Mouse (Mus musculus): ENCODE data around the gene Adamts13. TPM values are rescaled to one million over a fixed set of nuclear protein-coding genes. Genes with fewer than 3 reads are reported as not detected.

The Adamts13 gene
- 1 to 10 TPM; 1.2 to 1.6 (median 1.4) TPM for total RNA-seq (2022)

DNA sequence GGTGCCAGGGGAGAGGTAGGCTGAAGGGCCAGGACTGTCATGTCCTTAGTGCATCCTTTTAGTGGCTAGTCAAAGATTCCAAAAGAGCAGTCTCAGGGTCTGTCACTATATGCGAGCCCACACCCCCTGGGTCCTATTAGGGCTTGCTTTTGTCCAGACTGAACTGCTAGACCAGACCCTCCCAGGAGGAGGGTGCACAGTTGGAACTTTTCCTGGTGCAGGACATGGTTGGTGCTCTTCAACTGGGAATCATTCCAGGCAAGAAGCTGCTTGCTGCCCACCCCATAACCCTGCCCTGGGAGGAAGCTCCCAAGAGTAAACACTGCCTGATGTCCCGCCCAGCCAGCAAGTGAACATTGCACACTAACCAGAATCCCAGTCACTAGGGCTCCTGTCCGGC lies at the start of gene Adamts13:
Gene Adamts13, plus strand, starts transcription at position 301 of the 400 bp plus-strand sequence.
- DNase-seq (ENCODE audit: low spot score in 2 of 2), result no peak

DNA sequence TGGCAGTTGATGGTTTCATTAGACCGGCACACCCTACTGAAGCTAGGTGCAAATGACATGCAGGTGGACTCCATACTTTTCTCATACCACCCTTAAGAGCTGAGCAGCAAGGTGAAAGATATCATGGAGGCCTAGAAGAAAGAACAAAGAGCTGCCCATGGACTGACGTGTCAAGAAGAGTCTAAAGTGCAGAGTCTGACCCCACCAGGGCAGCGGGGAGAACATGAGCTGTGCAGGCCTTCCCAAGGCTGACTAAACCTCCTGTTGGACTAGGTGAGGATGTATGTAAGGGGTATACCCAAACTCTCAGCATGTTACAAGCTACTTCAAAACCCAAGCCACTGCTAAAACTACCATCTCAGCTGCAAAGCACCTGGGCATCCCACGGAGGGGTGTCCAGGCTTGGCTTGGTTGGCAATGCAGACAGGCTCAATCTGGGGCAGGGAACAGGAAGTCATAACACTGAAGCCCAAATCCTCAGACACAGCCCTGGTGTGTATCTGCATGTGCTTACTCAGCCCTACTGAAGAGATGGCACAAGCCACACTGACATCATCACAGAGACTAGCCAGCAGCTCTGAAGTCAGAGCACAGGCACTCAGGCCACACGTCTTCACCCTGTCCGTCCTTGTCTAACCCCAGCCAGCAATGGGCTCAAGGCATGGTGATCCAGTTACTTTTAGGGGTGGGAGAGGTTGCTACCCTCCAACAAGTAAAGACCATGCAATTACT lies 45.3 kb upstream of the Adamts13 start:
- DNase-seq (ENCODE audit: low spot score in 2 of 2), result no peak

DNA sequence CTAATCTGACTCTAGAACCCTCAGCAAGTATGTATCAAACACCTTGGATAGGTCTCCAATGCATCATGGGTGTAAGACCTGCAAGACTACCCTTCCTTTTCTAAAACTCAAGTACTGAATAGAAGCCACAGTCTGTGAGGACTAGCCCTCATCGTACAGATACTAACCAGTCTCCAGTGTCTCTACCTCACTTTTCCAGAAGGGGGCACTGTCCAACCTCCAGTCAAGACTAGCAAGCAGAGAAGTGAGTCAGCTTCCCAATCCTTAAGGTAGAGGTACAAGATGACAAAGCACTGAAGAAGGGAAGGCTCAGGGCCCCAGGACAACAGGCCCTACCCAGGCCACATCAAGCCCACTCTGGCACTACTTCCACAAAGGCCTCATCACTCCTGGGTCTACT lies 42.8 kb upstream of the Adamts13 start:
- DNase-seq (ENCODE audit: low spot score in 2 of 2), result peak in 1 of 2 experiments; percentile 28

DNA sequence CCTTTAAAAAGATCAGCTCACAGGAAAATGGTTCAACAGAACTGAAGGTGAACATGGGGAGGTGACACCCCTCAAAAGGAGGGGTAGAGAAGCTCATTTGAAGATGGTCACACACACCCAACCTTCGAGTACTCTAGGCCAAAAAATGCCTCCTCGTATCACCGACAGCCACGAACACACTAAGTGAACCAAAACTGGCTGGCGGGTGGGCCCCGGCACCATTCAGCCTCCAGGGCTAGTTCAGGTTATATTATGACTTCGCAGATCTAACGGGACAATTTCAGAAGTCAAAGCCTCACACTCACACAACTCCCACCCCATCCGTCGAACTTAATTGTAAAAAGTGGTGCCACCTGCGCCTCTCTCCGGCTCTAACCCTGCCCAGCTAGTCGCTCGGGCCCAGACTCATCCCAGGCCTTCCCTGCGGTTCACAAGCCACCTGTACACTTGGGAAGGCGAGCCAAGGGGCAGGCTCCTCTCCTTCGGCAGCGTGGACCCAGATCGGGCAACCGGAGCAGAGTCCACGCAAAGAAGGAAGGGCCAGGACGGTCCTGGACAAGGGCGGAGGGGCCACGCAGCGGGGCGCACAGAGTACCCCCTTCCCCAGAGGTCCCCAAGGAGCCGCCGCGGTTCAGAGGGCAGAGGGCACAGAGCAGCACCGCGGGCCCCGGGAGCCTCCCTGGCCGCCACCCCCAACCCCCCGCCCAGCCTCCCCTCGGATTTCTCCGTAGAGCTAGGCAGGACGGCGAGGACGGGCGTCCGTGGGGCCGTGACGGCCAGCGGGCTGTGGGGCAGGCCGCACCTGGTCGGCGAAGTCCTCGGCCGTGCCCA lies 40.5 kb upstream of the Adamts13 start:
- no peak for DNase-seq (ENCODE audit: low spot score in 2 of 2)

DNA sequence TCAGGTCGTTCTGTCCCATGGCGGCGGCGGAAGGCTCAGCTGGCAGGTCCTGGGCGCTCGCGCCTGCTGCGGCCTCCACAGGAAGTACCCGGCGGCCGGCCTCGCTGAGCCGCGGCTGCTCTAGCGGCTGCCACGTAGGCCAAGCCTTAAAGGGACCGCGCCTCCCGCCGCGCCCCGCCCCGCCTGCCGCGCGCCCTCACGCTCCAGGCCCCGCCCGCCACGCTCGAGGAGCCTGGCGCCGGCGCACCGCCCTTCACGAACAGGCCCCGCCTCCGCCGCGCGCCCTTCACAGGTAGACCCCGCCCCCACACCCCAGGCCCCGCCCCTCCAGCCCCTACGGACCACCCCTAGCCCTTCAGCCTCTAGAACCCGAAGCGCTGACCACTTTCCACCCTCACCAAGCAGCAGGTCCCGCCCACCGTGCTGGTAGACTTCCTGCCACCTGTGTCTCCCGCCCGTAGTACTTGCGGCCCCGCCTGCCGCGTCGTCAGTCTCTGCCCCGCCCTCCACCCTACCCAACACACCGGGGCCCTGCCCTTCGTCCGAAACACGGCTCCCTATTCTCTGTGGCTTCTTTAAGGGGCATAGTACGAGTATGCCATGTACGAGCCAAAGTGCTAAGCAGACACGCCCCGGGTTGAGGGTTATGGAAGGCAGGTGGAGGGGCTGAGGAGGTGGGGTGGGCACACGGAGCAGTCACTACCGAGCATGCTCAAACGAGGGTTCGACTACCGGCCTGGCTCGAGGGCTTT lies 39.7 kb upstream of the Adamts13 start, which contains the start of the genes Surf4 and Stkld1:
Gene Surf4, minus strand, starts transcription at position 625 of the 752 bp plus-strand sequence.
Gene Stkld1, plus strand, starts transcription at position 744 of the 752 bp plus-strand sequence.
- DNase-seq (ENCODE audit: low spot score in 2 of 2), result peak; percentile 78 to 93

DNA sequence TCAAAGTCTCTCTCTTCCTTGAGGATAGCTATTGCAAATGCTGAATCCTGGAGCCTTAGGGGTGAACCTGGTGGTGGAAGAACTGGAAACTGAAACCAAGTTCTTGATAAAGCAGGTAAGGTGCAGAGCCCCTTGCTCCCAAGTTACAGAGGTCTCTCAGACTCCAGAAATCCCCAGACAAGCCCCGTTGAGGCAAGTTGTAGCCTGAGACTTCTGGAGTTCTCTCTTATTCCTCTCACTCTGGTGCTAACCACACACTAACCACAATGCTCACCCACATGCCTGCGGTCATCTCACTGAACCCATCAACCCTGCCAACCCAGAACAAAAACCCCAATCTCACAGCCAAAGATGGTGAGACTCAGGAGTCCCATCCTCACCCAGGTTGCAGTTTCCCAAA lies 37.9 kb upstream of the Adamts13 start:
- no peak for DNase-seq (ENCODE audit: low spot score in 2 of 2)

DNA sequence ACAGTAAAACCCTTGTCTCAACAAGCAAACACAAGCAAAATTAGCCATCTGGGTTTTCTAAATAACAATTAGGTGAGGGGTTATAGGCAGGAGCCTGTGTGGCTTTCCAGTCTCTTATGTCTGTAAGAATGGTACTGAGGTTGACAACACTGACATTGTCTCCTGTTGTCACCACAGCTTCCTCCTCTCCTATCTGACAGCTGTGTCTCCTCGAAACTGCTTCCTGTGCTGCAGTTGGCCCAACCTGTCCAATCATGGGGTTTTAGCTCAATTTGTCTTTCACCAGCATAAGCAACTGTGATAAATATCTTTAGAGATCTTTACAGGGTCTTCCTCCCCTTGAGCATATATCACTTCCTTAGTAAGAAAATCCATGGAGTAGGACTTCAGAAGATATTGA lies 36.8 kb upstream of the Adamts13 start:
- DNase-seq (ENCODE audit: low spot score in 2 of 2), result no peak

DNA sequence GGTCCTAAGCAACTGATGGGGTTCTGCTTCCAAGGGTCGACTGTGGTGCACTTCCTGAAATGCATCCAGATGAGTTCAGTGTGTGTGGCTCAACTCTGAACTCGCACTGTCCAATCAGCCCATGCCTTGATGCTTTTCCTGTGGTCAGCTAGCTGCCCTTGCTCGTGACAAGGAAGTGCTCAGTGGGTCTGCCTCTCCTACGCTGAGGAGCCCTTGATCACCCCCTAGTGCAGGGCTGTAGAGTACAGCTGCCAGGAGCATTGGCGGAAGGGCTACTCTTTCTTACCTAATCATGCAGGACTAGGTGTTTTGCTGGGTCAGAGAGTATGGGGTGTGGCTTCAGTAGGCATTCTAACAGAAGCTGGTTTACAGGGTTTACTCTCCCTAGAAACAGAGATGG lies 31.7 kb upstream of the Adamts13 start:
- DNase-seq (ENCODE audit: low spot score in 2 of 2), result no peak

DNA sequence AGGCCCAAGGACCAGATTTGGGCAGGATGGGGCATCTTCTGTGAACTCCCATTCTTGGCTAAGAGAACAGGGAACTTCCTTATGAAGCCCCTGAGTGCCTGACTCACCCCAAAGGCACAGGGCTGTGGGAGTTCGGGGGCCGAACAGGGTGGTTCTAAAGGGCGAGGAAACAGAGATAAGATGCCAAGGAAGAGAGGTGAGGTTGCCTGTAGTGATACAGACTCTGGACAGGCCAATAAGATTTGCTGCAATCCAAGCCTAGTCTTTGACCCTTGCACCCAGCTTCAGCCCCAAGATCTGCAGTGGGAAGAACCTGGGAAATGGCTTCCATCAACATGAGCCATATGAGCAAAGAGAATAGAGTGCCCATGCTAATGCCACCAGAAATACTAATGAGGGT lies 30.0 kb upstream of the Adamts13 start:
- no peak for DNase-seq (ENCODE audit: low spot score in 2 of 2)

DNA sequence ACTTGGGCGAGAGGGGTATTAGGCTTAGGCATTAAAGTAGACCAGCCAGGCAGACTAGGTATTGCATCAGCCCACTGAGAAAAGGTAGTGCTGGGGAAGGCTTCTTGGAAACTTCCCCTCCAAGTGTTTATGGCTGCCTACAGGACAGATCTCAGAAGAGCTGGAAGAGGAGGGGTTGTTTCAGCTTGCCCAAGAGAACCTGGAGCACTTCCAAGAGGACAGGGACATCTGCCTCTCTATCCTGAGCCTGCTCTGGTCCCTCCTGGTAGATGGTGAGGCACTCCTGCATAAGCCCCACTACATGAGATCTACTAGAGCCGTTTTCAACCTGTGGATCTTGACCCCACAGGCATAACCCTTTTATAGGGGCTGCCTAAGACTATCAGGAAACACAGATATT lies 22.8 kb upstream of the Adamts13 start:
- no peak for DNase-seq (ENCODE audit: low spot score in 2 of 2)

DNA sequence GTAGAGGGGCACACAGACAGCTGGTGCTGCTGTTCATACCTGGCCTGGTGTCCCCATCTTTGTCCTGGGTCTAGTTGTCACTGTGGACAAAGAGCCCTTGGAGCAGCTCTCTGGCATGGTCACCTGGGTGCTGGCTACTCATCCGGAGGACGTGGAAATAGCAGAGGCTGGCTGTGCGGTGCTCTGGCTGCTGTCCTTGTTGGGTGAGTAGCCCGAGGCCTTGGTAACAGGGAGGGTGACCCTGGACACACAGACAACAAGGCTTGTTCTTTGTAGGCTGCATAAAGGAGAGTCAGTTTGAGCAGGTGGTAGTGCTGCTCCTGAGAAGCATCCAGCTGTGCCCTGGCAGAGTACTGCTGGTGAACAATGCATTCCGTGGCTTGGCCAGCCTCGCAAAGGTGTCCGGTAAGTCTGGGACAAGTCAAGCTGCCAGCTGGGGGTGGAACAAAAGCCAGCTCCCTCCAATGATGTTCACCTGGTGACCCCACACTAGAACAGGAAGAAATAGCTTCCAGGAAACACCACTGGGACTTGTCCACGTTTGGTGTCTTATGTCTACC lies 21.8 kb upstream of the Adamts13 start:
- no peak for DNase-seq (ENCODE audit: low spot score in 2 of 2)

DNA sequence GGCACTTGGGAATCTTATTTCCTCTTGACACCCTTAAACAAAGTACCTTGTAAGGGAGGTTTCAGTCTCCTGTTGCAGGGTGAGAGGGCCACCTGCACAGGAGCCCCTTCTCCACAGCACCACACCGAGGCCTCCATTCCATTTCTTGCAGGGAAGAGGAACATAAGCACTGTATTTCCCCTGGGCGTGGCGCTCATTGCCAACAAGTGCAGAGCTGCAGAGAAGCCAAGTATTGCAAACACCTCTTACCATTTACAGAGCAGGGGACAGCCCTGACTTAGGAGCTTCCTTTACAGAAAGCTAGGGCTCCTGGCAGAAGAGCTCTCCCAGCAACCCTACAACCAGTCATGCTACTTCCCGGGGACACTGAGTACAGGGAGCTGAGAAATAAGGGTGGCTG lies 21.0 kb upstream of the Adamts13 start:
- DNase-seq (ENCODE audit: low spot score in 2 of 2), result no peak

DNA sequence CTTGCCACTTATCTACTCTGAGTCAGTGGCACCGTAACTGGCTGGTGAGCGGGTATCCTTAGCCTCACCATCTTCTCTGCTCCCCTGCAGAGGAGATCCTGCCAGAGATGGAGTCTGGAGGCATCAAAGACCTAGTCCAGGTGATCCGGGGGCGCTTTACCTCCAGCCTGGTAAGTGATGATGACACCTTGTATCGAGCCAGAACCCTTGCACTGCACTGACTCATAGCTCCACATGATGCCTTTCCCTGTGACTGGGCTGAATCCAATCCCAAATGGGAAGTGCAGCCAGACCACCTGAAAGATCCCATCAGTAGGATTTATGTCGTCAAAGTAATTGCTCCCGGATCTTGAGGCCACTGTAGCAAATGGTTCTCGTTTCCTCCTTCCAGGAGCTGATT lies 20.4 kb upstream of the Adamts13 start:
- DNase-seq (ENCODE audit: low spot score in 2 of 2), result peak in 1 of 2 experiments; percentile 28

DNA sequence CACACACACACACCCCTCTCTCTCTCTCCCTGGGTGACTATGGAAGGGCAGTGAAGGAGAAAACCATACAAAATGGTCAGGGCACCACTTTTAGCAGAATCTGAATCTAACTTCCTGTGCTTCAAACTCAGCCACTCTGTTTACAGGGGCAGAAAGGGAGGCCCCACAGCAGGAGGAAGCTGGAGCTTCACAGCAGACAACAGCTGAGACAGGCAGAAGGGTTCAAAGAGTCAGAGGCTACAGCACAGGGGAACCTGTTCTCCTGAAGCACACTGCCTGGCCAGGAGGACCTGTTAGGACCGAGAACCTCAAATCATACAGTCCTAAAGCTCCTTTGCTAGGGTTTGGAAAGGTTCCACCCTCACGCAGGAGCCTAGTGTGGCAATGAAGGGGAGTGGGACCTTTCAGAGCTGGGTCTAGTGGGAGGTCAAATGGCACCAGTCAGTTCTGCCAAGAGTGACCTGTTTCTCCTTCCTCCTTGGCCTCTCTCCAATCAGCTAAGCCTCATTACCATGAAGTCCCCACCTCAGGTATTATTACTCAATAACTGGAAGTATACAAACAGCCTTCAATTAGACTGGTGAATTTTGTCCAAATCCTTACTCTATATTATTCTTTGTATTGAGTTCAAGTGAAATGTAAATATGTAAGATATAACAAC lies 18.4 kb upstream of the Adamts13 start:
- DNase-seq (ENCODE audit: low spot score in 2 of 2), result no peak

DNA sequence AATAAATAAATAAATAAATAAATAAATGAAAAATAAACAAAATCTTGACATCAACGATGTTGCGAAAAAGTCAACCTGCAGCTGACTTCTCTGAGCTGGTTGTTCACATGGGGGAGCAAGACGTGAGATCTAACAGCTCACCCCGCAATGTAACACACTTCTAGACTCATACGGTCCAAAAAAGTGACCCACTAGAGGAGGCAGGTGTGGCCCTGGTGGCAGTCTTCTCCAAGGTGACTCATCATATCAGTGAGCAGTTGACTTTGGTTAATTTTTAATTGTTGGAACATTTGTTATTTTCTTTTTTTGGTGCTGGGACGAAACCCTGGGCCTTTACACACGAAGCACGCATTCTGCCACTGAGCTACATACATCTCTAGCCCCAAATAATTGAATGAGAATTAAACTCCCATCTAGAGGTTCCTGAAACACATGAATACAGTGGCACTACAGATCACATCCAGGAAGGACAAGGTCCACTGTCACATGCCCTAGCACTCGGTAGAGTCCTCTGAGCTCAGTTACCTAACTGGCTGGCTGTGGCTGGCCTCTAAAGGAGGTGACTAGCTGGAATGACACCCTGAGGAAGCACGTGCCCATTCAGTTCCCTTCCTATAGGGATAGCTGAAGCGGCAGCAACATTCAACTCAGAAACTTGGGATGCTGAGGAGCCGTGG lies 16.3 kb upstream of the Adamts13 start:
- DNase-seq (ENCODE audit: low spot score in 2 of 2), result no peak

DNA sequence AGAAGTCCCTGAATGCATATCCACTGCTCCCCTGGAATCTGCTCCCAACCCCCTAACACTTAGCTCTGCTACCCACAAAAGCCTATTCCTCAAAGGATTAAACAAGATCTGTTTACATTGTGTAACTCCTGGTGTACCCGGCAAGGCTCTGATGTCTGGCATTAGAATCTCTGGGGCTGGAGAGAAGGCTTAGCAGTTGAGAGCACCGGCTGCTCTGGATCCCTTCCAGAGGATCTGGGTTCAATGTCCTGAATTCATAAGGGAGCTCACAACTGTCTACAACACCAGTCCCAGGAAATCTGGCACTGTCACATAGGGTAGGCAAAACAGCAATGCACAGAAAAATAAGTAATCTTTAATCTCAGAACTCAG lies 15.7 kb upstream of the Adamts13 start:
- no peak for DNase-seq (ENCODE audit: low spot score in 2 of 2)

DNA sequence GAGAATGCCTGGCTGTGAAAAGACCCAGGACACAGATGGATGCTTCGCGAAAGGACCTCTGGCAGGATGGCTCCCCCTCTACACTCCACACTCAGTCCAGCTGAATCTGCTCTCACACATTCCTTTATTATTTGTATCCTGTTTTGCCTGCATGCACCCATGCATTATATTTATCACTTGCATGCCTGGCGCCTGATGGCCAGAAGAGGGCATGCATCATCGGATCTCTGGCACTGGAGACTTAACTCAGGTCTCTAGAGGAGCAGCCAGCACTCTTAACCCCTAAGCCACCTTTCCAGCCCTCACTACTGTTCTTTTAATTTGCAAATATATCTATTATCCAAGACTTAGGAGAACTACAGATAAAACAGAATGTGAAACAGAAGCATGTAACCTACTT lies 12.5 kb upstream of the Adamts13 start:
- no peak for DNase-seq (ENCODE audit: low spot score in 2 of 2)

DNA sequence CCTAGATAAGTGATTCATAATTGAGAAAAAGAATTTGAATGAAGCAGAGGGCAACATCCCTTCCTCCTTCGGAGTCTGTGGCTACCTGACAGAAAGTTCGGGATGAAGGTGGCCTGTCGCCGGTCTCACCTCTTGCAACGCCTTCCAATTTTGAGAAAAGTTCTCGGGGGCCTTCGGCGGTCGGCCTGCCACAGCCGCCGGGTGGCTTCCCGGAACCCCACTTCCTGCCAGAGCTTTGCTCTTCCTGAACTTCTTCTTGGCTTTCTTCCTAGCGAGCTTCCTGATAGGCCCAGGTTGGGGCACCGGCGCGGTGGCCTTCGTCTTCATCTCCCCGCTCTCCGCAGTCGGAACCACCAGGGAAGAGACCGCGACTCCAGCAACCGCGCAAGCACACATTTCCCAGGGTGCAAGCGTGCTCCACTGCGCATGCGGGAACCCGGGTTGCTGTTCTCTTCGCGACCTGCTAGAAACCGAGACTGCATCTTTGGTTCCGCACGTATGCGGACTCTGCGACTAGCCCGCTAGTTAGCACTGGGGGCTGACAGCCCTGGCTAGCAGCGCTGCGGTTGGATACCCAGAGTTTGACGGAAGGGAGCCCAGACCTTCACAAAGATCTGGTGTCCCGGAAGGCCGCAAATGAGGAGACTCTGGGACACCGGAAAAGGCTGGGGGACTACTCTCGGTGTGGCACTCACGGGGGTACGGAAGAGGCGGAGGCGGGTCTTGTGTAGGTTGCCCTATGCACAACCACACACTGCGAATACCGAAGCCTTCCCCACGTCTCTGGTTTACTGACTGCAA lies 9.1 kb upstream of the Adamts13 start, which contains the start of gene Rexo4:
Gene Rexo4, minus strand, starts transcription at position 464 of the 801 bp plus-strand sequence.
- peak; percentile 94 for DNase-seq (ENCODE audit: low spot score in 2 of 2)

DNA sequence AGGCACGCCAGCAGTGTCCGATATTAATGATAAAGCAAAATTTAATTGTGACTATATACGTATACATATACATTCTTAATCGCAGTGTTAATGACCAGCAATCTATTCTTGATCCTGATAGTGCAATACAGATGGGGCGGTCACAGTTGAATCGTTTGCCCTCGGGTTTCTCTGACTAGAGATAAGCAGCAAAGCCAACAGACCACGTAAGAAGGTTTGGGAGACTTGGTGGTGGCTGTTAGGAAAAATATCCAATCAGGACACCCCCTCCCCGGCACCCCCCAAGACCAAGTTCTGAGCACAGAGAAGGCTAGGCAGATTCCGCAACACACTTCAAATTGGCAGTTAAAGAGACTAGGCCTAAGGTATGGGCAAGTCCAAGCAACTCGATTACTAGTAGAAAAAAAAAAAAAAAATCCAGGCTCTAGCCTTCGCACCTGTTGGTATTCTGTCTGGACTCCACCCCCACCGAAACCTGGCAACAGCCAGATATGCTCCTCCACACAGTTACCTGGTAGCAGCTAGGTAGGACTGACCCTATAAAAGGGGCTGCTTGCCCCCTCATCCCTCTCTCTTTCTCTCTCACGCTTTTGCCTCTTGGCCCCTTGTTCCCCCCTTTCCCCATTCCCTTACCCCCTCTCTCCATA lies 8.4 kb upstream of the Adamts13 start:
- no peak for DNase-seq (ENCODE audit: low spot score in 2 of 2)
